Mouse (Mus musculus) heart, postnatal 0 days (tissue): ENCODE measurements around the gene Tgfbr2. TPM values are rescaled to one million over a fixed set of nuclear protein-coding genes. Genes with fewer than 3 reads are reported as not detected.

ENCODE experiments used
- ATAC-seq: fragments of 200-750 bp; cut with Nextera tagmentation; 2 replicates; pipeline ENCODE4 v1.8.0; 2017; ENCODE audit warnings: low read depth, moderate number of reproducible peaks, moderate library complexity; ENCODE audit not compliant: insufficient read depth
- DNase-seq: peaks from one replicate; pipeline ENCODE4 v3.0.0-alpha.2; 2016; ENCODE audit warnings: low spot score
- H3K27ac ChIP-seq: fragments of 300-500 bp; sonication (generic); 2 replicates; pipeline ENCODE4 v1.5.1; 2014; ENCODE audit warnings: low read depth, mild to moderate bottlenecking
- H3K27me3 ChIP-seq: fragments of 300-500 bp; sonication (generic); 2 replicates; pipeline ENCODE4 v1.6.1; 2014; ENCODE audit warnings: low read length, mixed read lengths; ENCODE audit not compliant: control insufficient read depth, insufficient read depth
- H3K36me3 ChIP-seq: fragments of 300-500 bp; sonication (generic); replicated peaks from 2 replicates; pipeline ENCODE4 v1.6.1; 2014; ENCODE audit warnings: low read length, mixed read lengths; ENCODE audit not compliant: control insufficient read depth, insufficient read depth
- H3K4me1 ChIP-seq: fragments of 300-500 bp; sonication (generic); 2 replicates; pipeline ENCODE4 v1.6.1; 2014; ENCODE audit warnings: antibody characterized with exemption; ENCODE audit not compliant: control insufficient read depth, insufficient read depth
- H3K4me2 ChIP-seq: fragments of 300-500 bp; sonication (generic); 2 replicates; pipeline ENCODE4 v1.6.1; 2014; ENCODE audit warnings: low read depth, mild to moderate bottlenecking, low read length, moderate library complexity
- H3K4me3 ChIP-seq: fragments of 300-500 bp; sonication (generic); 2 replicates; pipeline ENCODE4 v1.5.1; 2014; ENCODE audit warnings: low read depth, low read length
- H3K9ac ChIP-seq: fragments of 300-500 bp; sonication (generic); replicated peaks from 2 replicates; pipeline ENCODE4 v1.6.1; 2014; ENCODE audit warnings: low read depth, low read length, mixed read lengths
- H3K9me3 ChIP-seq: fragments of 300-500 bp; sonication (generic); replicated peaks from 2 replicates; pipeline ENCODE4 v1.6.1; 2016; ENCODE audit warnings: low read length; ENCODE audit not compliant: control insufficient read depth
- CTCF ChIP-seq: IDR thresholded peaks from 2 replicates; pipeline ENCODE4 v1.5.1; 2016; ENCODE audit warnings: antibody characterized with exemption, control low read depth, low read depth
- EP300 ChIP-seq: IDR thresholded peaks from 2 replicates; pipeline ENCODE4 v1.6.1; 2016; ENCODE audit warnings: antibody characterized with exemption, low read depth
- WGBS: fragments of 180-500 bp; shearing (Covaris S2); extraction: QIAGEN DNeasy Blood & Tissue Kit; methylation state at CpG from one replicate; pipeline ENCODE4 v1.1.7; 2014; 5-methylcytosine and 5-hydroxymethylcytosine counted together
- polyA plus RNA-seq: library from polyadenylated mRNA; unstranded; fragments of >200 nt; fragmentation: Nextera tagmentation; extraction: Ambion mirVana; gene quantifications from 2 replicates; pipeline ENCODE4 v1.2.1, GENCODE M21; 2015
- total RNA-seq: library from RNA; depleted of rRNA; stranded (reverse); fragments of >200 nt; gene quantifications from 2 replicates; pipeline ENCODE4 v1.2.3, GENCODE M21; 2014; ENCODE audit warnings: low replicate concordance

Tgfbr2 gene
- total and polyA plus RNA-seq, 2 experiments from 2014 or later = 16.0 to 70.8 TPM

DNA sequence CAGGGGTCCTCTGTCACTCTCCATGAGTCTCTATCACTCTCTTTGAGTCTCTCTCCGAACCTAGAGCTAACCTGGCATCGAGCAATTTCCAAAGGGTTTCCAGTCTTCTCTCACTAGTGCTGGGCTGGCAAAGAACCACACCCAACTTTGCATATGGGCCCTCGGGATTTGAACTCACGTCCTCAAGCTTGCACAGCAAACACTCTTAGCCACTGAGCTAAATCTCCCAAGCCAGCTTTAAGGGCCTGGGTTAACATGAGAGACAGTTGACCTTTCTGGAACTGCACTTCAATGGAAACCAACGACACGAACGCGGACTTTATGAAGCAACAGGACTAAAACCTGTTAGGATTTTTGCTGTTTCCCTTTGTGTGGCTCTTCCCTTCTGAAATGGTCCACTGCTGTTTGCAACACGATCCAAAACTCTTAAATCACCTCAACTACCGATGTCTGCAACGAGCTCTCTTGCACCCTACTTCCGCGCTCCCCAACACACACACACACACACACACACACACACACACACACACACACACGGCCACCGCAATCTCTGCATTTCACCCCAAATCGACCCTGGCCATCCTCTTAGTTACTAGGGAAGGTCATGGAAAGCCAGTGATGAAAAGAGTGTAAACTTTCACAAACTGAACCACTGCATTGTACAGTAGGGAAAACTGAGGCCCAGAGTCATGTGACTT, 1.5 kb downstream of the Tgfbr2 start:
- H3K9me3 ChIP-seq = no peaks in the 10 kb centered on the region
- H3K4me2 ChIP-seq = peak overlapping the region; percentile 80
- peak overlapping the region; percentile 91 for H3K27ac ChIP-seq
- H3K36me3 ChIP-seq = no peaks in the 10 kb centered on the region
- H3K9ac ChIP-seq = peak overlapping the region; percentile 80
- no peaks in the 10 kb centered on the region for H3K27me3 ChIP-seq
- no peak for TF ChIP-seq CTCF
- no peak for TF ChIP-seq EP300
- peak overlapping the region; percentile 74 for H3K4me3 ChIP-seq
- no peak for DNase-seq
- no peak for ATAC-seq
- WGBS = 70% methylated on average over 16 of the region's 16 CpGs
- H3K4me1 ChIP-seq = 0 out of 2 replicates have a peak, but pooled peaks cover 8% of the 10 kb centered on the region

DNA sequence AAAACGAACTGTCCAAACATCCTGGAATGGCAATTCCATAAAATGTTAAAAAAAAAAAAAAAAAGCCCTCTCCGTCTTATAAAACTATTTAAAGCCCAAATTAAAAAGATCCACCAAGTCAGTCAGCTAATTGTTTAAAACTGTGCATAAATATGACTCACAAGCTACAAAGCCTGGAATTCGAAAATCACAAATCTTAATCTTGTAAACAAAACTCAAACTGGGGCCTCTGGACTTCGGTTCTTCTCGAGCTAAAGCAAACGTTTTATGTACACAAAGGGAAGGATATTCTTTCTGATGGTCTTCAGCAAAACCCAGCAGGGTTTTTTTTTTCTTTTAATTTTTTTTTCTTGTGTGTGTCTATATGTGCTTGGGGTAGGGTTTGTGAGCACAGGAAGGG, 2.1 kb downstream of the Tgfbr2 start:
- Histone ChIP-seq H3K4me1 (0 out of 2 replicates have a peak, but pooled peaks cover 8% of the 10 kb centered on the region), H3K4me2 (peak overlapping the region; percentile 80), H3K36me3 (no peaks in the 10 kb centered on the region), H3K4me3 (peak overlapping the region; percentile 74), H3K9me3 (no peaks in the 10 kb centered on the region), H3K9ac (peak overlapping the region; percentile 80; the same call in 1 of the 2 replicates), H3K27ac (no peak overlapping the region), H3K27me3 (no peaks in the 10 kb centered on the region)
- TF ChIP-seq CTCF = no peak
- TF ChIP-seq EP300 = no peak
- ATAC-seq (no peak), DNase-seq (no peak)
- 75% methylated on average over 6 of the region's 6 CpGs for WGBS

DNA sequence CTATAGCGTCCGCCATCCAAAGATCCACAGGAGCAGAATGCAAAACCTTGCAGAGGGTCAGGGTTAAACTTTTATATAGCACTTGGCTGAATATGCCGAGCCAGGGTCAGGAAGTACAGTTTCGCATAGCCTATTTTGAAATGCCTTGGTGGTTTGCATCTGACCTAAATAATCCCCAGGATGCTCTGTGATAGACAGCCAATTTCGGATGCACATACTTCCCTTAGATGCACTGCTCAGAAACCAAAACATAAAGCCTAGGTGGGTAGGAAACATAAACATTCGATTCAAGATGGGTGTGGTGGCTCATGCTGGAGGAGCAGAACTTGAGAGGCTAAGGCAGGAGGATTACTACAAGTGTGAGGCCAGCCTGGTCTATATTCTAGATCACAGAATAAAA, 6.1 kb downstream of the Tgfbr2 start:
- H3K9me3 ChIP-seq = no peaks in the 10 kb centered on the region
- H3K4me1 ChIP-seq = 0 out of 2 replicates have a peak, but pooled peaks cover 7% of the 10 kb centered on the region
- no peak overlapping the region for H3K9ac ChIP-seq
- no peak for ATAC-seq
- WGBS = 59% methylated on average over 6 of the region's 6 CpGs
- H3K4me2 ChIP-seq = no peak overlapping the region
- H3K4me3 ChIP-seq = no peak overlapping the region
- H3K27me3 ChIP-seq = no peaks in the 10 kb centered on the region
- no peak overlapping the region for H3K27ac ChIP-seq
- 0 out of 2 replicates have a peak, but pooled peaks cover 6% of the 10 kb centered on the region for H3K36me3 ChIP-seq
- DNase-seq = no peak
- TF ChIP-seq CTCF (no peak), EP300 (no peak)

DNA sequence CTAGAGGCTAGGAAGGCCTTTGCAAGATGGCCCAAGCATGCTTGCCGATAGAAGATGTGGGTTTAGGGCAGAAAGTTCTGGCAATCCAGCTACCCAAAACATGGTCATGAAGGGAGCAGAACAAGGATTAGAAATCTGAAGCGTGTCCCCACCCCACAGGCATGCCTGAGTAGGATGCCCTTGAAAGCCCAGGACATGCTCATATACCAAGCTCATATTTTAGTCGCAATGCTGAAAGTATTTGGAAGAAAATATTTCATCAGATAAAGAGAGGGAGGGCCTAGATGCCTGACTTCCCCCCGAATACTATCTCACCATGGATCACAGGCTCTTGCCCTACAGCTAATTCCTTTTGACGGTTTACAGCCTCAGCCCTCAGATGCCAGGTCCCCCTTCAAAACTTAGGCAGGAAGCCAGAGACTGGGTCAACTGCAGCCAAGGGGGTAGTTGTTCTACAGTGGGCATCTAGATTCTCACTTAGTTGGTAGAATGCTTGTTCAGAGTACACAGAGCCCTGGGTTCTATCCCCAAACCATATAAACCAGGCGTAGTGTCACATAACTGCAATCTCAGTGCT, 7.8 kb downstream of the Tgfbr2 start:
- Histone ChIP-seq H3K4me2 (no peak overlapping the region), H3K4me3 (no peak overlapping the region), H3K36me3 (peaks cover 6% of the 10 kb centered on the region; the same call in 1 of the 2 replicates), H3K27ac (no peak overlapping the region), H3K27me3 (no peaks in the 10 kb centered on the region), H3K9me3 (no peaks in the 10 kb centered on the region), H3K9ac (no peak overlapping the region), H3K4me1 (0 out of 2 replicates have a peak, but pooled peaks cover 7% of the 10 kb centered on the region)
- TF ChIP-seq EP300 (no peak), CTCF (no peak)
- 67% methylated on average over 6 of the region's 6 CpGs for WGBS
- DNase-seq (no peak), ATAC-seq (no peak)

DNA sequence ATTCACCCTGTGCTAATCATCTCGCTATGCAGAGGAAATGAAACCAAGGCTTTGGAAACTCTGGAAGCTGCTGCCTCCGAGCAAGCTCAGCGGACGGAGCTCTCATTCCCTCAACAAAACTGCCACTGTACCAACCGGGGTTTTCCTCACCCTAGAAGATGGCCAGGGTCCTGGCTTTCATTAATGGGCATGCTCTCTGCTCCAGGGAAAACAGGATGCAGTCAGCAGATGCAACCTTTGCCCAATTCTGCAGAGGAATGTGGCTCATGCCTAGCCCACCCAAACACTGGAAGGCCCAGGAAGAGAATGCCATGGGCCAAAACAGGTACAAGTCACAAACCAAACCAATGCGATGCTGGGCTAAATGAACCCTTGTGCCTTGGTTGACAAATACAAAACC, 8.8 kb downstream of the Tgfbr2 start:
- Histone ChIP-seq H3K4me3 (no peak overlapping the region), H3K4me1 (peaks cover 7% of the 10 kb centered on the region; the same call in 1 of the 2 replicates), H3K9ac (no peak overlapping the region), H3K27me3 (no peaks in the 10 kb centered on the region), H3K36me3 (peaks cover 6% of the 10 kb centered on the region; the same call in 1 of the 2 replicates), H3K4me2 (no peak overlapping the region), H3K9me3 (no peaks in the 10 kb centered on the region), H3K27ac (no peak overlapping the region)
- TF ChIP-seq EP300 = no peak
- no peak for TF ChIP-seq CTCF
- 80% methylated on average over 6 of the region's 6 CpGs for WGBS
- ATAC-seq = no peak
- DNase-seq = no peak

DNA sequence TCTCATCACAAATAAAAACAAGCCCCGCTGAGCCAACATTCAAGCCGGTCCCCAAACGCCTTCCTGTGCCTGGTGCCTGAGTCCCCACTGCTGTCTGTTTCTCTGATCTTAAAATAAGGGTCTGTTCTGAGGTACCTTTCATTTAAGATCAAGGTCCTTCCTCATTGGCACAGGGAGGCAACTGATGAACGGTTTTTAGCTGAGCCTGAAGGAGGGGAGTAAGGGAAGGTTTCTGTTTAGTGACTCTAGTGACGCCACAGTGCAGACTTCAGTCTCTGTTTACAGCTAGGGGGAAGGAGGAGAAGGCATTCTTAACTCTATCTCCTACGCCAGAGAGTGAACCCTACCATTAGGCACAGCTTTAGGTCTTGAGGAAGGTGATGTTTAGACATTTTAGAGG, 11.3 kb downstream of the Tgfbr2 start:
- ATAC-seq (no peak), DNase-seq (no peak)
- H3K9me3 ChIP-seq = no peaks in the 10 kb centered on the region
- H3K4me3 ChIP-seq = no peak overlapping the region
- no peak overlapping the region for H3K4me2 ChIP-seq
- TF ChIP-seq CTCF (no peak), EP300 (no peak)
- peaks cover 6% of the 10 kb centered on the region; the same call in 1 of the 2 replicates for H3K36me3 ChIP-seq
- no peak overlapping the region for H3K27ac ChIP-seq
- H3K9ac ChIP-seq = no peak overlapping the region
- WGBS = 73% methylated on average over 6 of the region's 6 CpGs
- peaks cover 7% of the 10 kb centered on the region; the same call in 1 of the 2 replicates for H3K4me1 ChIP-seq
- no peaks in the 10 kb centered on the region for H3K27me3 ChIP-seq
